ENCODE assay signal across 24 mouse cellular contexts in the genomic region with DNA sequence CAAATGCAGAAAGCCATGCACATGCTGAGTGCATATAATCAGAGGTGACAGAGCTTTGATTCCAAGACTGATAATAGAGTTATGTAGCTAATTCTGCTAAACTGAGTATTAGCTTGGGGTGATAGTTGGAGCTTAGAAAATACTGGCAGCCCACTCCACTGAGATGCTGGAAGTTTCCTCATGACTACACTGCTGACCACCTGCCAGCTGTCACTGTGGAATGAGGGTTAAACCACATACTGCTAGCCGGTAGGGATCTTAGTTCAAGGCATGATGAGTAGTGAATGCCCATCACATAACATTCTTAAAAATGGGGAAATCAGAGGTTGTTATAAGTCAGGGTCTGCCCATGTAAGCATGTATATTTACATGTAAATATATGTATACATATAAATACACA.
"Had no signal": no experiment of that assay in that cellular context is flagged by ENCODE, and none has a peak within 500 bp of the region (broad histone marks: within the 10 kb centered on the region; RNA-seq: fewer than 3 reads in every experiment).

No protein-coding gene starts in this region.

- H3K27ac ChIP-seq: kidney, embryonic 15.5 days; left cerebral cortex, adult 2 months; limb, embryonic 10.5 days; limb, embryonic 13.5 days; liver, embryonic 12.5 days; liver, embryonic 15.5 days; lung, embryonic 15.5 days; midbrain, embryonic 12.5 days; midbrain, embryonic 15.5 days; stomach, postnatal 0 days had no signal

- H3K36me3 ChIP-seq: kidney, embryonic 15.5 days; limb, embryonic 10.5 days; limb, embryonic 13.5 days; liver, embryonic 12.5 days; liver, embryonic 15.5 days; lung, embryonic 15.5 days; midbrain, embryonic 12.5 days; midbrain, embryonic 15.5 days had no signal

- DNase-seq: kidney, adult 8-10 months; kidney, postnatal 10 days; kidney, postnatal 36 days; layer of hippocampus, postnatal 36 days; liver; lung, adult 18-20 months; lung, postnatal 10 days; lung, postnatal 36 days; right cerebral cortex, adult 18-20 months; right cerebral cortex, postnatal 14 days; right cerebral cortex, postnatal 4 days; thymus, adult 2 months; thymus, postnatal 14 days; thymus, postnatal 4 days had no signal

- ATAC-seq: liver, embryonic 12.5 days; midbrain, embryonic 15.5 days had no signal

- H3K4me1 ChIP-seq: kidney, embryonic 15.5 days; limb, embryonic 10.5 days; limb, embryonic 13.5 days; liver, embryonic 12.5 days; liver, embryonic 15.5 days; lung, embryonic 15.5 days; midbrain, embryonic 12.5 days had no signal

- H3K27me3 ChIP-seq: kidney, embryonic 15.5 days; limb, embryonic 13.5 days; liver, embryonic 12.5 days; liver, embryonic 15.5 days; lung, embryonic 15.5 days; midbrain, embryonic 12.5 days; midbrain, embryonic 15.5 days had no signal

- H3K9ac ChIP-seq: kidney, embryonic 15.5 days; limb, embryonic 13.5 days; liver, embryonic 12.5 days; liver, embryonic 15.5 days; lung, embryonic 15.5 days; midbrain, embryonic 12.5 days; midbrain, embryonic 15.5 days had no signal

- H3K4me3 ChIP-seq: kidney, embryonic 15.5 days; left cerebral cortex, adult 2 months; limb, embryonic 10.5 days; limb, embryonic 13.5 days; liver, embryonic 12.5 days; liver, embryonic 15.5 days; lung, embryonic 15.5 days; midbrain, embryonic 12.5 days; midbrain, embryonic 15.5 days had no signal

- H3K4me2 ChIP-seq: kidney, embryonic 15.5 days; limb, embryonic 13.5 days; liver, embryonic 12.5 days; liver, embryonic 15.5 days; lung, embryonic 15.5 days; midbrain, embryonic 12.5 days; midbrain, embryonic 15.5 days had no signal

- H3K9me3 ChIP-seq: kidney, embryonic 15.5 days; limb, embryonic 10.5 days; liver, embryonic 12.5 days; liver, embryonic 15.5 days; lung, embryonic 15.5 days; midbrain, embryonic 15.5 days had no signal
